Mouse (Mus musculus) liver, embryonic 14.5 days (tissue): Measurements from ENCODE around the gene Pstpip1. TPM values are rescaled to one million over a fixed set of nuclear protein-coding genes. Genes with fewer than 3 reads are reported as not detected.

Source experiments
- ATAC-seq: fragments of 200-750 bp; cut with Nextera tagmentation; 2 replicates; pipeline ENCODE4 v1.8.0; 2017; ENCODE audit warnings: moderate number of reproducible peaks, mild to moderate bottlenecking, moderate library complexity; ENCODE audit not compliant: insufficient read depth
- DNase-seq, 3 experiments: peaks; one replicate each; pipeline ENCODE4 v3.0.0-alpha.2; 2012 to 2013; ENCODE audit warnings: low read depth in 3 of 3, low spot score in 3 of 3
- H3K27ac ChIP-seq: fragments of 300-500 bp; sonication (generic); 2 replicates; pipeline ENCODE4 v1.5.1; 2014; ENCODE audit warnings: moderate library complexity, mild to moderate bottlenecking, control low read depth, inconsistent platforms
- H3K27me3 ChIP-seq: fragments of 300-500 bp; sonication (generic); 2 replicates; pipeline ENCODE4 v1.6.1; 2014; ENCODE audit warnings: mild to moderate bottlenecking, low read length, moderate library complexity; ENCODE audit not compliant: control insufficient read depth, insufficient read depth
- H3K36me3 ChIP-seq: fragments of 300-500 bp; sonication (generic); replicated peaks from 2 replicates; pipeline ENCODE4 v1.6.1; 2014; ENCODE audit warnings: low read depth; ENCODE audit not compliant: control insufficient read depth, insufficient read depth
- H3K4me1 ChIP-seq, 2 experiments: fragments of 200-500 bp in 1 of 2; fragments of 300-500 bp in 1 of 2; sonication (generic) in 1 of 2; replicated peaks; 2 replicates each; pipeline ENCODE4 v1.6.1; 2012 to 2014; ENCODE audit warnings: antibody characterized with exemption in 1 of 2, inconsistent platforms in 1 of 2, low read length in 1 of 2; ENCODE audit not compliant: control insufficient read depth in 2 of 2, insufficient read depth in 2 of 2
- H3K4me2 ChIP-seq: fragments of 300-500 bp; sonication (generic); 2 replicates; pipeline ENCODE4 v1.6.1; 2014; ENCODE audit warnings: low read depth, mild to moderate bottlenecking, control low read depth, moderate library complexity
- H3K4me3 ChIP-seq, 2 experiments: fragments of 200-500 bp in 1 of 2; fragments of 300-500 bp in 1 of 2; sonication (generic) in 1 of 2; 2 replicates each; pipeline ENCODE4 v1.5.1; 2012 to 2014; ENCODE audit warnings: low read depth in 2 of 2, low read length in 2 of 2, mild to moderate bottlenecking in 2 of 2, control low read depth in 1 of 2, inconsistent platforms in 1 of 2, moderate library complexity in 1 of 2; ENCODE audit not compliant: insufficient read depth in 1 of 2
- H3K9ac ChIP-seq: fragments of 300-500 bp; sonication (generic); replicated peaks from 2 replicates; pipeline ENCODE4 v1.6.1; 2014; ENCODE audit warnings: mild to moderate bottlenecking, control low read depth, moderate library complexity
- H3K9me3 ChIP-seq: fragments of 300-500 bp; sonication (generic); 2 replicates; pipeline ENCODE4 v1.6.1; 2016; ENCODE audit warnings: low read length, mixed read lengths; ENCODE audit not compliant: control insufficient read depth
- CTCF ChIP-seq: IDR thresholded peaks from 2 replicates; pipeline ENCODE4 v1.5.1; 2016; ENCODE audit warnings: antibody characterized with exemption, low read depth, control low read depth
- EP300 ChIP-seq: IDR thresholded peaks from 2 replicates; pipeline ENCODE4 v1.6.1; 2016; ENCODE audit warnings: antibody characterized with exemption, low read depth
- WGBS: fragments of 180-500 bp; shearing (Covaris S2); extraction: QIAGEN DNeasy Blood & Tissue Kit; methylation state at CpG from one replicate; pipeline ENCODE4 v1.1.7; 2014; ENCODE audit not compliant: insufficient replicate concordance; 5-methylcytosine and 5-hydroxymethylcytosine counted together
- polyA plus RNA-seq, 2 experiments: library from polyadenylated mRNA; depleted of rRNA in 1 of 2; stranded (reverse) in 1 of 2; unstranded in 1 of 2; fragments of >200 nt; fragmentation: Nextera tagmentation in 1 of 2; extraction: Ambion mirVana in 1 of 2; gene quantifications; 2 replicates each; pipeline versions ENCODE4 v1.2.1 to v1.2.3; 2012 to 2014

Gene Pstpip1
- polyA plus RNA-seq, 2 experiments = 1.8 to 3.9 TPM

DNA sequence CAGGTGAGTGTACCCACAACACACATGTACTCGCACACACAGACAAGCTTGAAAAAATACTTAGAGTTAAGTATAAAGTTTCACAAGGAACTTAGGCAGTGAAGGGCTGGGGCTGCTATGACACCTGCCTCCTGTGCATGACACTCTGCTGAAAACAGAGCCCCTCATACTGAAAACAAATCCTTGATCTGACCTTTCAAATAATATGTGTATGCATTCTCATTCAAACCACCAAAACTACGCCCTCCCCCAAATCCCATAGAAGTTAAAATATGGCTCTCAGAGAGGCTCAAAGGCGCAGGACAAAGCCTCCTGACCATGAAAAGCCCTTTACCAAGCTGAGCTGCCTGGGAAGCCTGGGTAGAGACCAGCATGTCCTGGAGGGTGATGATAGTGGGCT is 85.6 kb downstream of the Pstpip1 start:
- Histone ChIP-seq H3K9ac (no peak overlapping the region), H3K27me3 (no peaks in the 10 kb centered on the region; the same call in 1 of the 2 replicates), H3K27ac (no peak overlapping the region), H3K4me1 (peaks cover 0 to 5% of the 10 kb centered on the region in 2 experiments; a peak in 1 of 4 replicates), H3K4me2 (no peak overlapping the region), H3K36me3 (no peaks in the 10 kb centered on the region), H3K9me3 (no peaks in the 10 kb centered on the region), H3K4me3 (no peak overlapping the region)
- DNase-seq (no peak), ATAC-seq (no peak)
- 62% methylated on average over 3 of the region's 3 CpGs for WGBS
- no peak for TF ChIP-seq EP300
- TF ChIP-seq CTCF = no peak

- 63% methylated on average over 4 of the region's 4 CpGs for WGBS
- no peak overlapping the region for H3K27ac ChIP-seq
- DNase-seq = no peak
These were observed 87.6 kb downstream of the Pstpip1 start for GRCm38 (mm10) chr9:56177354-56177753.

More at GRCm38 (mm10) chr9:56177354-56177753, 87.6 kb downstream of the Pstpip1 start:
- H3K4me3 ChIP-seq = no peak overlapping the region
- no peak for TF ChIP-seq CTCF
- TF ChIP-seq EP300 = no peak
- H3K36me3 ChIP-seq = no peaks in the 10 kb centered on the region
- ATAC-seq = no peak
- H3K27me3 ChIP-seq = no peaks in the 10 kb centered on the region; the same call in 1 of the 2 replicates
- no peaks in the 10 kb centered on the region for H3K9me3 ChIP-seq
- peaks cover 0 to 3% of the 10 kb centered on the region in 2 experiments; a peak in 1 of 4 replicates for H3K4me1 ChIP-seq
- no peak overlapping the region for H3K9ac ChIP-seq
- no peak overlapping the region for H3K4me2 ChIP-seq

Other genes starting within 250 kb of the Pstpip1 start
- 0.79 and 0.84 TPM in 2 replicates for gene Scaper, start 151.8 kb upstream of the Pstpip1 start, polyA plus RNA-seq (2012; rRNA removed)
- 1.3 and 1.8 TPM in 2 replicates for gene Scaper, start 151.8 kb upstream of the Pstpip1 start, polyA plus RNA-seq (2014; fragmentation: Nextera tagmentation; extraction: Ambion mirVana)
- not detected in 2 replicates for gene 4930563M21Rik, start 79.4 kb upstream of the Pstpip1 start, polyA plus RNA-seq (2012; rRNA removed)
- not detected in 2 replicates for gene 4930563M21Rik, start 79.4 kb upstream of the Pstpip1 start, polyA plus RNA-seq (2014; fragmentation: Nextera tagmentation; extraction: Ambion mirVana)
- 6.7 and 10.5 TPM in 2 replicates for gene Rcn2, start 48.1 kb upstream of the Pstpip1 start, polyA plus RNA-seq (2012; rRNA removed)
- 27.8 and 27.9 TPM in 2 replicates for gene Rcn2, start 48.1 kb upstream of the Pstpip1 start, polyA plus RNA-seq (2014; fragmentation: Nextera tagmentation; extraction: Ambion mirVana)
- gene Tspan3, start 75.5 kb downstream of the Pstpip1 start, polyA plus RNA-seq (2012; rRNA removed) = 14.2 and 15.3 TPM in 2 replicates
- 22.4 and 28.7 TPM in 2 replicates for gene Tspan3, start 75.5 kb downstream of the Pstpip1 start, polyA plus RNA-seq (2014; fragmentation: Nextera tagmentation; extraction: Ambion mirVana)